Mouse (Mus musculus) embryonic fibroblast, embryonic 13.5 days (primary cell): ENCODE measurements around the gene Olfr508. TPM values are rescaled to one million over a fixed set of nuclear protein-coding genes. Genes with fewer than 3 reads are reported as not detected.

Experiments used
- H3K27ac ChIP-seq: 2 replicates; pipeline ENCODE4 v1.5.1; 2012; ENCODE audit warnings: low read length, control low read depth, inconsistent platforms; ENCODE audit not compliant: insufficient read depth
- H3K4me1 ChIP-seq: 2 replicates; pipeline ENCODE4 v1.6.1; 2011; ENCODE audit warnings: low read length; ENCODE audit not compliant: control insufficient read depth, insufficient read depth
- H3K4me3 ChIP-seq: 2 replicates; pipeline ENCODE4 v1.5.1; 2011; ENCODE audit warnings: mild to moderate bottlenecking, control low read depth, low read length; ENCODE audit not compliant: insufficient read depth
- POLR2A ChIP-seq: IDR thresholded peaks from 2 replicates; pipeline ENCODE4 v1.6.1; 2011; ENCODE audit warnings: low read depth, mild to moderate bottlenecking, control low read depth, low read length, moderate library complexity
- polyA plus RNA-seq: library from polyadenylated mRNA; stranded (reverse); fragments of >200 nt; gene quantifications from 2 replicates; pipeline ENCODE4 v1.2.4, GENCODE M21; 2011; ENCODE audit warnings: low read depth; ENCODE audit not compliant: missing spikeins, insufficient read length

Olfr508 gene
- polyA plus RNA-seq, 1 experiment, result not detected

- no peak for TF ChIP-seq POLR2A
- Histone ChIP-seq H3K4me1 (no peaks in the 10 kb centered on the region), H3K27ac (no peak overlapping the region)
Observed at GRCm38 (mm10) chr7:108678886-108679285, 49.1 kb downstream of the Olfr508 start.

More at GRCm38 (mm10) chr7:108678886-108679285, 49.1 kb downstream of the Olfr508 start:
- H3K4me3 ChIP-seq, result no peak overlapping the region

Other genes with a start within 250 kb of the Olfr508 start
- gene Olfr495, start 236.8 kb upstream of the Olfr508 start, polyA plus RNA-seq, result not detected in 2 replicates
- not detected in 2 replicates for gene Olfr497, start 209.6 kb upstream of the Olfr508 start, polyA plus RNA-seq
- not detected in 2 replicates for gene Olfr498, start 164.7 kb upstream of the Olfr508 start, polyA plus RNA-seq
- not detected in 2 replicates for gene Olfr502, start 104.9 kb upstream of the Olfr508 start, polyA plus RNA-seq
- gene Olfr503, start 85.5 kb upstream of the Olfr508 start, polyA plus RNA-seq, result not detected in 2 replicates
- gene Olfr504, start 64.2 kb upstream of the Olfr508 start, polyA plus RNA-seq, result not detected in 2 replicates
- not detected in 2 replicates for gene Olfr506, start 19.2 kb upstream of the Olfr508 start, polyA plus RNA-seq
- gene Olfr507, start 8.2 kb upstream of the Olfr508 start, polyA plus RNA-seq, result not detected in 2 replicates
- gene Olfr509, start 21.9 kb downstream of the Olfr508 start, polyA plus RNA-seq, result not detected in 2 replicates
- not detected in 2 replicates for gene Olfr510, start 36.4 kb downstream of the Olfr508 start, polyA plus RNA-seq
- not detected in 2 replicates for gene Olfr512, start 83.3 kb downstream of the Olfr508 start, polyA plus RNA-seq
- not detected in 2 replicates for gene Olfr513, start 121.0 kb downstream of the Olfr508 start, polyA plus RNA-seq
- not detected in 2 replicates for gene Olfr514, start 196.0 kb downstream of the Olfr508 start, polyA plus RNA-seq
- not detected in 2 replicates for gene Olfr516, start 220.5 kb downstream of the Olfr508 start, polyA plus RNA-seq
- gene Olfr517, start 242.4 kb downstream of the Olfr508 start, polyA plus RNA-seq, result not detected in 2 replicates